Mouse (Mus musculus): ENCODE data around the gene Creb5. TPM values are rescaled to one million over a fixed set of nuclear protein-coding genes. Genes with fewer than 3 reads are reported as not detected.

Creb5 gene
- polyA plus RNA-seq, 1 experiment, result 4.0 TPM

- DNase-seq, result no peak
- WGBS, result 75% methylated on average over 6 of the region's 6 CpGs
- no peaks in the 10 kb centered on the region for H3K4me1 ChIP-seq (ENCODE audit: control insufficient read depth, insufficient read depth, low read length)
Measured at GRCm38 (mm10) chr6:53313604-53314003, 26.5 kb downstream of the Creb5 start.

DNA sequence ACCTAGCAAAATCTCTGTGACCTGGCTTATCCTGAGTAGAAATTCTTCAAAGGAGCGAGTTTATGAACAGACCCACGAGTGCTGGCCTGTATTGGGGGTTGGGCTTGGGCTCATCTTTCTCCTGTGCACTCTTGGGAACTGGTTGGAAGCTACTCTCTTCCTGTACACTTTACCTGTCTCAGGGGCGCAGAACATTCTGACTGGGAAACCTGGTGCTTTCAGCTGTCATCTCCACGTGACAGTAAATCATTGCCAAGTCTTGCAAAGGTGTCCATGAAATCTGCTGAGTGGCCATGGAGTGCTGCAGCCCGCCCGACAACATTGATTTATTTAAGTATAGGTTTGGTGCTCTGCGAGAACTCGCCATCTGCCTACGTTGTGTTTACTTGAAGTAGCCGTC is 27.1 kb downstream of the Creb5 start:
- DNase-seq, result no peak
- TF ChIP-seq POLR2A (IDR thresholded peaks at IDR 0.05; ENCODE audit: borderline replicate concordance, extremely low read depth, low read depth, low read length) (no peak), CTCF (IDR thresholded peaks at IDR 0.05; ENCODE audit: insufficient read depth, low read length) (no peak)

More at GRCm38 (mm10) chr6:53313604-53314003, 26.5 kb downstream of the Creb5 start:
- no peak overlapping the region for H3K4me3 ChIP-seq (replicated peaks; ENCODE audit: extremely low read depth, low read depth, low read length)
- TF ChIP-seq POLR2A (IDR thresholded peaks at IDR 0.05; ENCODE audit: borderline replicate concordance, extremely low read depth, low read depth, low read length), result no peak
- no peak for TF ChIP-seq CTCF (IDR thresholded peaks at IDR 0.05; ENCODE audit: insufficient read depth, low read length)

GRCm38 (mm10) chr6:53319543-53320325 is 32.7 kb downstream of the Creb5 start:
- Histone ChIP-seq H3K4me3 (replicated peaks; ENCODE audit: extremely low read depth, low read depth, low read length) (no peak overlapping the region), H3K4me1 (ENCODE audit: control insufficient read depth, insufficient read depth, low read length) (no peaks in the 10 kb centered on the region)
- WGBS, result 66% methylated on average over 17 of the region's 17 CpGs
- TF ChIP-seq POLR2A (IDR thresholded peaks at IDR 0.05; ENCODE audit: borderline replicate concordance, extremely low read depth, low read depth, low read length) (no peak), CTCF (IDR thresholded peaks at IDR 0.05; ENCODE audit: insufficient read depth, low read length) (no peak)
- no peak for DNase-seq

More for the DNA sequence above, 27.1 kb downstream of the Creb5 start:
- Histone ChIP-seq H3K4me1 (ENCODE audit: control insufficient read depth, insufficient read depth, low read length) (no peaks in the 10 kb centered on the region), H3K4me3 (replicated peaks; ENCODE audit: extremely low read depth, low read depth, low read length) (no peak overlapping the region)
- 66% methylated on average over 10 of the region's 10 CpGs for WGBS

DNA sequence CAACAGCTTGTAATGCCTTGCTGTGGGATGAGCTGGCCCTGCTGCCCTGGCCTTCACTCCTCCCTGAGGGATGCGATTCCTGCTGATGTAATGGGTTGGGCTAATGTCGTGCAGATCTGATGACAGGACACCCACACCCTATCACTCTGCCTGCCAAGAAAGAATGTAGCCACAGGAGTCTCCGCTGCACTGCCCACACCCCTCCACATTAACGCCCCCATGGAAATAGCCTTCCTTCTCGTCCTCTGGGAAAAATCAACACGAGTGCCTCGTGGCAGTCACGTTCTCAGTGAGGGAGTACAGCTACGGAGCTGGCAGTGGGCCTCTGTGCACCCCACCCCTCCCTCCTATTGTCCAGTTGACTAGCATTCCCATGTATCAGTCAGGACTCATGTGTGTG is 50.3 kb downstream of the Creb5 start:
- no peak for TF ChIP-seq POLR2A (IDR thresholded peaks at IDR 0.05; ENCODE audit: borderline replicate concordance, extremely low read depth, low read depth, low read length)
- TF ChIP-seq CTCF (IDR thresholded peaks at IDR 0.05; ENCODE audit: insufficient read depth, low read length), result no peak
- Histone ChIP-seq H3K4me3 (replicated peaks; ENCODE audit: extremely low read depth, low read depth, low read length) (no peak overlapping the region), H3K4me1 (ENCODE audit: control insufficient read depth, insufficient read depth, low read length) (no peaks in the 10 kb centered on the region)
- DNase-seq, result no peak
- 24% methylated on average over 9 of the region's 9 CpGs for WGBS

DNA sequence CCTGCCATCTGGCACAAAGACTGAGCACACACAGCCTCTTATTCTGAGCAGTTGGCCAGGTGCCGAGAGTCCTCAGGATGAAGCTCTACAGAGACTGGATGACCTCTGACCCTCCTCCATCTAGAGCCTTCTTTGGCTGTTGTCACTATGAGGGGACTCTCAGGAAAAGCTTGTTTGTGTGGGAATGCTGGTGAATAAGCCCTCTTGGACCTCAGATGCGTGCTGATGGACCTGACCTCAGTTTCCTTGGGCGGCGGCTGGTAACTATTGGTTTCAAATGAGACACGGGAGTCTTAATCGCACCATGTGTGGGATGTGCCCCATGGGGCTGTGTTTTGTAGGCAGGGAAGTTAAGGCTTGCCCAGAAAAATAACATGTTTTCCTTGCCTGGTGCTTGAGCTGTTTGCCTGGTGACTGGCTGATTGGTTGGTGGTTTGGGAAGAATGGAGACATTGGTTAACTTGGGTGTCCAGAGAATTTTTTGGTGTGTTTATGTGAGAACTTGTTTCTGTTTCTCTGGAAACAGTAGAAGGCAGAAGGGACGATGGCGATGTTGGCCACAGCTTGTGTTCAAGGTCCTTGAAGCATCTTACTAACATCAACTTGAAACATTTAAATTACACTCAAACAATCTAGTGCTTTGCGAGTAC is 65.4 kb downstream of the Creb5 start:
- H3K4me1 ChIP-seq (ENCODE audit: control insufficient read depth, insufficient read depth, low read length), result no peaks in the 10 kb centered on the region
- 81% methylated on average over 9 of the region's 9 CpGs for WGBS
- no peak for DNase-seq
- no peak overlapping the region for H3K4me3 ChIP-seq (replicated peaks; ENCODE audit: extremely low read depth, low read depth, low read length)
- TF ChIP-seq CTCF (IDR thresholded peaks at IDR 0.05; ENCODE audit: insufficient read depth, low read length) (no peak), POLR2A (IDR thresholded peaks at IDR 0.05; ENCODE audit: borderline replicate concordance, extremely low read depth, low read depth, low read length) (no peak)

GRCm38 (mm10) chr6:53356328-53356727 is 69.3 kb downstream of the Creb5 start:
- no peaks in the 10 kb centered on the region for H3K4me1 ChIP-seq (ENCODE audit: control insufficient read depth, insufficient read depth, low read length)
- H3K4me3 ChIP-seq (replicated peaks; ENCODE audit: extremely low read depth, low read depth, low read length), result no peak overlapping the region
- 92% methylated on average over 1 of the region's 1 CpGs for WGBS
- no peak for DNase-seq
- TF ChIP-seq POLR2A (IDR thresholded peaks at IDR 0.05; ENCODE audit: borderline replicate concordance, extremely low read depth, low read depth, low read length) (no peak), CTCF (IDR thresholded peaks at IDR 0.05; ENCODE audit: insufficient read depth, low read length) (no peak)

GRCm38 (mm10) chr6:53363535-53363934 is 76.5 kb downstream of the Creb5 start:
- H3K4me1 ChIP-seq (ENCODE audit: control insufficient read depth, insufficient read depth, low read length), result peaks cover 3% of the 10 kb centered on the region
- no peak for DNase-seq
- 65% methylated on average over 5 of the region's 5 CpGs for WGBS
- TF ChIP-seq CTCF (IDR thresholded peaks at IDR 0.05; ENCODE audit: insufficient read depth, low read length) (no peak), POLR2A (IDR thresholded peaks at IDR 0.05; ENCODE audit: borderline replicate concordance, extremely low read depth, low read depth, low read length) (no peak)
- H3K4me3 ChIP-seq (replicated peaks; ENCODE audit: extremely low read depth, low read depth, low read length), result no peak overlapping the region

GRCm38 (mm10) chr6:53363981-53364391 is 76.9 kb downstream of the Creb5 start:
- Histone ChIP-seq H3K4me1 (ENCODE audit: control insufficient read depth, insufficient read depth, low read length) (peaks cover 3% of the 10 kb centered on the region), H3K4me3 (replicated peaks; ENCODE audit: extremely low read depth, low read depth, low read length) (no peak overlapping the region)
- no peak for DNase-seq
- TF ChIP-seq POLR2A (IDR thresholded peaks at IDR 0.05; ENCODE audit: borderline replicate concordance, extremely low read depth, low read depth, low read length), result no peak
- no peak for TF ChIP-seq CTCF (IDR thresholded peaks at IDR 0.05; ENCODE audit: insufficient read depth, low read length)
- WGBS, result 28% methylated on average over 4 of the region's 4 CpGs

DNA sequence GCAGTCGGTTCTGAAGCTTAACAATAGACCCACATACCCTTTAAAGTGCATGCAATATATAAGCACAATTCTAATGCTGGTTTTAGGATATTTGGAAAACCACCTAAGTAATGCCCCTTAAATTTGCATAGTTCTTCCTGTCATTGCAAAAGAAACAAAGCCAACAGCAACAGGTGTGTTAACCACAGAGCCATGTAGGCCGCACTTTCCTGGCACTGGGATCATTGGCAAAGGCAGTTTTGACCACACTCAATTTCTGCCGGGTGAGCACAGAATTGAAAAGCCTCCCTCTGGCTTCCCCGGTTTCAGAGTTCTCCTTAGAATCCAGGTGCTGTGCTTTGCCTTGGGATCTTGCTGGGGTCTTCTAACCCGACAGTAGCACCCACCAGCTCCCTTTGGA is 82.1 kb downstream of the Creb5 start:
- 85% methylated on average over 5 of the region's 5 CpGs for WGBS
- TF ChIP-seq POLR2A (IDR thresholded peaks at IDR 0.05; ENCODE audit: borderline replicate concordance, extremely low read depth, low read depth, low read length) (no peak), CTCF (IDR thresholded peaks at IDR 0.05; ENCODE audit: insufficient read depth, low read length) (no peak)
- DNase-seq, result no peak
- Histone ChIP-seq H3K4me1 (ENCODE audit: control insufficient read depth, insufficient read depth, low read length) (no peaks in the 10 kb centered on the region), H3K4me3 (replicated peaks; ENCODE audit: extremely low read depth, low read depth, low read length) (no peak overlapping the region)

DNA sequence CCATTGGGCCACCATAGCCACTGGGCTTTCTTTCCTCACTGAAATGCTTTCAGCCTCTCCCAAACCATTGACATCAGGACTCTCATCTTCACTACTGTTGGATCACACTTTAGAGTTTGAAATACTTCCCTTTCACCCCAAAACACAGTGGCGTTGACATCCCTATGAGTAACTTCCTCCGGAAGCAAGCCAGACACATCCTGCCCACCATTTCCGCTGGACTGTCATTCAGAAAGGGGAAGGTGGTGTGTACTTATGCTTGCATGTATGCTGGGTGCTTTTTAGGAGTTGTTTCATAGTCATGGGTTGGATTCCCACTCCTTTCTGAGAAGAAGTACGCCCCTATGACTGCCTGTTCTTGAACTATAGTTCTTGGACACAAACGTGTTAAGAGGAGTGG is 82.9 kb downstream of the Creb5 start:
- Histone ChIP-seq H3K4me3 (replicated peaks; ENCODE audit: extremely low read depth, low read depth, low read length) (no peak overlapping the region), H3K4me1 (ENCODE audit: control insufficient read depth, insufficient read depth, low read length) (no peaks in the 10 kb centered on the region)
- DNase-seq, result peak; percentile 9
- WGBS, result 59% methylated on average over 5 of the region's 5 CpGs
- TF ChIP-seq CTCF (IDR thresholded peaks at IDR 0.05; ENCODE audit: insufficient read depth, low read length) (no peak), POLR2A (IDR thresholded peaks at IDR 0.05; ENCODE audit: borderline replicate concordance, extremely low read depth, low read depth, low read length) (no peak)

Measured in lung, adult 2 months (tissue).